Mouse (Mus musculus): ENCODE results near the gene Plekhm2.

Gene Plekhm2

GRCm38 (mm10) chr4:141663122-141663931, 1.4 kb downstream of the Plekhm2 start:
- no peak for DNase-seq (ENCODE audit: low spot score in 2 of 2)

- no peak for DNase-seq (ENCODE audit: low spot score in 2 of 2)
These were observed 3.8 kb downstream of the Plekhm2 start for GRCm38 (mm10) chr4:141660884-141661283.

- DNase-seq (ENCODE audit: low spot score in 2 of 2): no peak
These were observed 5.0 kb downstream of the Plekhm2 start for GRCm38 (mm10) chr4:141659739-141660138.

GRCm38 (mm10) chr4:141658846-141659484, 5.7 kb downstream of the Plekhm2 start:
- no peak for DNase-seq (ENCODE audit: low spot score in 2 of 2)

GRCm38 (mm10) chr4:141656932-141657331, 7.8 kb downstream of the Plekhm2 start:
- no peak for DNase-seq (ENCODE audit: low spot score in 2 of 2)

GRCm38 (mm10) chr4:141655908-141656608, 8.6 kb downstream of the Plekhm2 start:
- DNase-seq (ENCODE audit: low spot score in 2 of 2): peak in 1 of 2 experiments; percentile 44

- no peak for DNase-seq (ENCODE audit: low spot score in 2 of 2)
These were observed 10.2 kb downstream of the Plekhm2 start for GRCm38 (mm10) chr4:141654509-141654908.

GRCm38 (mm10) chr4:141653813-141654212, 10.9 kb downstream of the Plekhm2 start:
- DNase-seq (ENCODE audit: low spot score in 2 of 2): no peak

GRCm38 (mm10) chr4:141653044-141653443, 11.7 kb downstream of the Plekhm2 start:
- DNase-seq (ENCODE audit: low spot score in 2 of 2): no peak

GRCm38 (mm10) chr4:141651944-141652343, 12.8 kb downstream of the Plekhm2 start:
- no peak for DNase-seq (ENCODE audit: low spot score in 2 of 2)

GRCm38 (mm10) chr4:141651286-141651685, 13.4 kb downstream of the Plekhm2 start:
- no peak for DNase-seq (ENCODE audit: low spot score in 2 of 2)

- DNase-seq (ENCODE audit: low spot score in 2 of 2): no peak
These were observed 15.5 kb downstream of the Plekhm2 start for GRCm38 (mm10) chr4:141649244-141649643.

GRCm38 (mm10) chr4:141648262-141648661, 16.4 kb downstream of the Plekhm2 start:
- no peak for DNase-seq (ENCODE audit: low spot score in 2 of 2)

- DNase-seq (ENCODE audit: low spot score in 2 of 2): no peak
These were observed 17.5 kb downstream of the Plekhm2 start for GRCm38 (mm10) chr4:141647187-141647586.

- no peak for DNase-seq (ENCODE audit: low spot score in 2 of 2)
These were observed 18.7 kb downstream of the Plekhm2 start for GRCm38 (mm10) chr4:141645988-141646387.

- peak in 1 of 2 experiments; percentile 44 for DNase-seq (ENCODE audit: low spot score in 2 of 2)
These were observed 21.4 kb downstream of the Plekhm2 start for GRCm38 (mm10) chr4:141643118-141643855.

- no peak for DNase-seq (ENCODE audit: low spot score in 2 of 2)
These were observed 22.5 kb downstream of the Plekhm2 start for GRCm38 (mm10) chr4:141641961-141642811.

GRCm38 (mm10) chr4:141641353-141641771, 23.3 kb downstream of the Plekhm2 start:
- DNase-seq (ENCODE audit: low spot score in 2 of 2): no peak

- DNase-seq (ENCODE audit: low spot score in 2 of 2): no peak
These were observed 25.2 kb downstream of the Plekhm2 start for GRCm38 (mm10) chr4:141639474-141639873.

- DNase-seq (ENCODE audit: low spot score in 2 of 2): no peak
These were observed 28.0 kb downstream of the Plekhm2 start for GRCm38 (mm10) chr4:141636693-141637092.

- DNase-seq (ENCODE audit: low spot score in 2 of 2): no peak
These were observed 28.7 kb downstream of the Plekhm2 start for GRCm38 (mm10) chr4:141635991-141636390.
